Mouse (Mus musculus) hindbrain, postnatal 0 days (tissue): ENCODE measurements around the gene Frmd6. TPM values are rescaled to one million over a fixed set of nuclear protein-coding genes. Genes with fewer than 3 reads are reported as not detected.

Experiments used
- ATAC-seq: fragments of 200-750 bp; cut with Nextera tagmentation; 2 replicates; pipeline ENCODE4 v1.8.0; 2017; ENCODE audit warnings: mild to moderate bottlenecking, moderate TSS enrichment, moderate library complexity
- DNase-seq: peaks from one replicate; pipeline ENCODE4 v3.0.0-alpha.2; 2015; ENCODE audit warnings: low spot score
- H3K27ac ChIP-seq: fragments of 300-500 bp; sonication (generic); 2 replicates; pipeline ENCODE4 v1.5.1; 2014; ENCODE audit warnings: mild to moderate bottlenecking
- H3K27me3 ChIP-seq: fragments of 300-500 bp; sonication (generic); 2 replicates; pipeline ENCODE4 v1.6.1; 2014; ENCODE audit warnings: low read length, mixed read lengths; ENCODE audit not compliant: insufficient read depth
- H3K36me3 ChIP-seq: fragments of 300-500 bp; sonication (generic); 2 replicates; pipeline ENCODE4 v1.6.1; 2014; ENCODE audit warnings: low read length, mixed read lengths; ENCODE audit not compliant: insufficient read depth
- H3K4me1 ChIP-seq: fragments of 300-500 bp; sonication (generic); 2 replicates; pipeline ENCODE4 v1.6.1; 2014; ENCODE audit warnings: antibody characterized with exemption, low read length, mixed read lengths; ENCODE audit not compliant: insufficient read depth
- H3K4me2 ChIP-seq: fragments of 300-500 bp; sonication (generic); 2 replicates; pipeline ENCODE4 v1.6.1; 2014; ENCODE audit warnings: low read depth, mild to moderate bottlenecking, low read length, moderate library complexity, mixed read lengths
- H3K4me3 ChIP-seq: fragments of 300-500 bp; sonication (generic); 2 replicates; pipeline ENCODE4 v1.5.1; 2014; ENCODE audit warnings: low read length
- H3K9ac ChIP-seq: fragments of 300-500 bp; sonication (generic); replicated peaks from 2 replicates; pipeline ENCODE4 v1.6.1; 2014; ENCODE audit warnings: mild to moderate bottlenecking, low read length, moderate library complexity, mixed read lengths
- H3K9me3 ChIP-seq: fragments of 300-500 bp; sonication (generic); 2 replicates; pipeline ENCODE4 v1.6.1; 2016; ENCODE audit warnings: low read length, mixed read lengths
- CTCF ChIP-seq: IDR thresholded peaks from 2 replicates; pipeline ENCODE4 v1.5.1; 2016; ENCODE audit warnings: antibody characterized with exemption, control low read depth, low read depth
- WGBS: fragments of 180-500 bp; shearing (Covaris S2); extraction: QIAGEN DNeasy Blood & Tissue Kit; methylation state at CpG from one replicate; pipeline ENCODE4 v1.1.7; 2014; 5-methylcytosine and 5-hydroxymethylcytosine counted together
- polyA plus RNA-seq: library from polyadenylated mRNA; unstranded; fragments of >200 nt; fragmentation: Nextera tagmentation; extraction: Ambion mirVana; gene quantifications from 2 replicates; pipeline ENCODE4 v1.2.1, GENCODE M21; 2015
- total RNA-seq: library from RNA; depleted of rRNA; stranded (reverse); fragments of >200 nt; gene quantifications from 2 replicates; pipeline ENCODE4 v1.2.3, GENCODE M21; 2014

Frmd6 gene
- total and polyA plus RNA-seq, 2 experiments from 2014 or later = 6.5 to 7.9 TPM

DNA sequence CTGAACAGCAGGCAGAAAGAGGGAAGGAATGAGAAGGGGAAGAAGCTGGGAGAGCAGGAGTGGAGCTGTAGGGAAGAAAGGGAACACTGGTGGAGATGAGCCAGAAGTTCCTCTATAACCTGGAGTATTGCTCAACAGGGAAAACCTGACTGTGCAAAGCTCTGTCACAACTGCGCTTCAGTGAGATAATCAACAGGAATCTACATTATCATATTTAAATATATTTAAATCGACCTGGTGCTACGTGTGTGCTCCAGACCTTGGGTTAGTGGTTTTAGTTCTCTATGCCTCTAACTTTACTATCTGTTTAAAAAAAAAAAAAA, 30.0 kb upstream of the Frmd6 start:
- Histone ChIP-seq H3K36me3 (no peaks in the 10 kb centered on the region), H3K9ac (no peak overlapping the region), H3K4me2 (no peak overlapping the region), H3K27me3 (no peaks in the 10 kb centered on the region), H3K27ac (no peak overlapping the region), H3K4me1 (peaks cover 8% of the 10 kb centered on the region; the same call in 1 of the 2 replicates), H3K4me3 (no peak overlapping the region), H3K9me3 (no peaks in the 10 kb centered on the region)
- ATAC-seq (no peak), DNase-seq (no peak)
- no peak for TF ChIP-seq CTCF
- WGBS = 83% methylated on average over 3 of the region's 3 CpGs

DNA sequence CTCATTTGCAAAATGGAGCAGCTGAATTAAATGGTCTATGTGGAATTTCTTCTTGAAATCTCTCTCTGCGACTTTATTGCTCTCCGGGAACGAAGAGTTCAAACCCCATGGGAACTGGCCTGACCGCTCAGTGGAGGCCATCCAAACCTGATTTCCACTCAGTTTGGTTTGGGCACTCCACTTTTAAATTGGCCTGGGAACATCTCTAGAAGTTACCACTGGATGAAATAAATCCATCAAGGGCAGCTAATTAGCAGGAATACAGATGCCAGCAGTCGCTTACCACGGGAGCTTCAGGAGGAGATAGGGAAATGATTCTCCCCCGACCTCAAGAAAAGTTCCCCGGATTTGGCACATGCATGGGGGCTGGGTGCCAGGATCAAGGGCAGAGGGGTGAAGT, 26.8 kb upstream of the Frmd6 start:
- TF ChIP-seq CTCF = no peak
- H3K9me3 ChIP-seq = no peaks in the 10 kb centered on the region
- DNase-seq (no peak), ATAC-seq (no peak)
- no peak overlapping the region for H3K4me3 ChIP-seq
- H3K9ac ChIP-seq = no peak overlapping the region
- H3K4me1 ChIP-seq = peaks cover 8% of the 10 kb centered on the region; the same call in 1 of the 2 replicates
- H3K27ac ChIP-seq = no peak overlapping the region
- H3K4me2 ChIP-seq = no peak overlapping the region
- WGBS = 65% methylated on average over 8 of the region's 8 CpGs
- no peaks in the 10 kb centered on the region for H3K27me3 ChIP-seq
- no peaks in the 10 kb centered on the region for H3K36me3 ChIP-seq

DNA sequence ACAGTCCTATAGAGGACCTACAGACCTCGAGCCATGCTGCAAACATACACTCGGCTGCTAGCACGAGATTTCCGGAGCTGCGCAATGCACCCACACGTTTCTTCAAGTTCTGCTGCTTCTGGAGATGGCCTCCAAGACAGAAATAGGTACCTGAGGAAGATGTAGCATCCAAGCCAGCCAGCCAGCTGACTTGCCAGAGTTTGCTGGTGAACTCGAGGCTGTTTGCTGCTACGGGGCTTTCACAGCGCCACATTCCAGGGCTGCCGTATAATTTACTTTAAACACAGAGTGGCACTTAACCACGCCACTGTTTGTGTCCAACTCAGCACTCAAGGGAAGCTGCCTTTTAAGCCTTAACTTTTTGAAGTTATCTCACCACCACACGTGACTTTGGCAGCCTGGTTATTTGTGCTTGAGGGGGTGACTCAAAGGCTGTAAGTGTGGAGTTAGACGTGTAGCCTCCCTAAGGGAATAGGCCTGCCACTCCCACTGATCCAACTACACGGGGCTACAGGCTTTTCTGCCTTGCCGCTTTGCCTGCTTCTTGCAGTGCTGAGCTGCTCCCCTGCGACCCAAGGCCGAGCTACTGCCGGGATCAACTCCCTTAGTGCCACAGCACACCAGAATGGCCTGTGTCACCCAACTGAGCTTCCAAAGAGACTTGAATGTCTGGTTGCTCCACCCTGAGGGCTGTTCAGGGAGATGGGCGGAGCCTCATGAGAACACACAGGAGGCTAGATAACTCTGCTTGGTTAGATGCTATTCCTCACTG, 25.9 kb upstream of the Frmd6 start:
- no peak overlapping the region for H3K9ac ChIP-seq
- H3K9me3 ChIP-seq = no peaks in the 10 kb centered on the region
- H3K27ac ChIP-seq = no peak overlapping the region
- no peak for TF ChIP-seq CTCF
- no peak overlapping the region for H3K4me2 ChIP-seq
- no peak overlapping the region for H3K4me3 ChIP-seq
- ATAC-seq (no peak), DNase-seq (no peak)
- H3K36me3 ChIP-seq = no peaks in the 10 kb centered on the region
- H3K4me1 ChIP-seq = peaks cover 8% of the 10 kb centered on the region; the same call in 1 of the 2 replicates
- WGBS = 59% methylated on average over 19 of the region's 19 CpGs
- no peaks in the 10 kb centered on the region for H3K27me3 ChIP-seq

DNA sequence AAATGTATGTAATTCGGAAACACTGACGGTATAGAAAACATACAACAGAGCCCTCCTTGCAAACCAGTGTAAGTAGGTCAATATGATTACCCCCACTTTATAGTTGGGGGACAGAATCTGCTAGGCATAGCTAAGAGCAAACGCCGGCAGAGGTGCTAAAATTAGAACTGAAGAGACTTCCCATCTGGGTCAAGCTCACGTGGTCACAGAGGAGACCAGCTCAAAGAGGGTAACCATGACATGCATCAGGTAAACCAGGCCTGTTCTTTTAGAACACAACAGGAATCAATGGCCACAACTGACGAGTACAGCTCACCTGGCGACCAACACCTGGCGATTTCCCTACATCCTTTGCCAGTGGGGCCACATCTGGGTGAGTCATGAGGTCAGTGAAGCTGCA, 25.2 kb upstream of the Frmd6 start:
- Histone ChIP-seq H3K27me3 (no peaks in the 10 kb centered on the region), H3K4me3 (no peak overlapping the region), H3K27ac (no peak overlapping the region), H3K9ac (no peak overlapping the region), H3K36me3 (no peaks in the 10 kb centered on the region), H3K4me2 (no peak overlapping the region), H3K9me3 (no peaks in the 10 kb centered on the region), H3K4me1 (peaks cover 2% of the 10 kb centered on the region; the same call in 1 of the 2 replicates)
- no peak for TF ChIP-seq CTCF
- WGBS = 89% methylated on average over 8 of the region's 8 CpGs
- ATAC-seq = no peak
- DNase-seq = no peak

DNA sequence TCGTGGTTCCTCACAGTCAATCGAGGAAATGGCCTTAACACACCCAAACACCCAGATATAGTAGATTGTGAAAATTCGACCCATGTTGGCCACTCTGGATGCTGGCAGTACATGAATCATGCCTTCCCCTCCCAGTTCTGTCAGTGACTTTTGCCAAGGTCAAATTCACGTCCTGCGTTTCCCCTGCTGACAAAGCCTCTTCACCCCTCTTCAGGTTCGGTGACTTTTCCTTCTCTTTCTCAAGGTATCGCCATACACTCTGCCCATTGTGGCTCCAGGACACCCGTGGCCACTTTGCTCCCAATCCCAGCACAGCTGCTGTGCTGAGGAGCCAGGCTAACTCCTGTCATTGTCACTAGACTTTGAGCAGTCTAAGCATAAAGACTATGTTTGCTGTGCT, 24.0 kb upstream of the Frmd6 start:
- no peak overlapping the region for H3K4me2 ChIP-seq
- H3K4me1 ChIP-seq = no peaks in the 10 kb centered on the region; the same call in 1 of the 2 replicates
- no peak overlapping the region for H3K27ac ChIP-seq
- H3K9ac ChIP-seq = no peak overlapping the region
- no peaks in the 10 kb centered on the region for H3K36me3 ChIP-seq
- no peak for TF ChIP-seq CTCF
- WGBS = 79% methylated on average over 8 of the region's 8 CpGs
- no peak for DNase-seq
- no peaks in the 10 kb centered on the region for H3K27me3 ChIP-seq
- no peak for ATAC-seq
- H3K9me3 ChIP-seq = no peaks in the 10 kb centered on the region
- no peak overlapping the region for H3K4me3 ChIP-seq

DNA sequence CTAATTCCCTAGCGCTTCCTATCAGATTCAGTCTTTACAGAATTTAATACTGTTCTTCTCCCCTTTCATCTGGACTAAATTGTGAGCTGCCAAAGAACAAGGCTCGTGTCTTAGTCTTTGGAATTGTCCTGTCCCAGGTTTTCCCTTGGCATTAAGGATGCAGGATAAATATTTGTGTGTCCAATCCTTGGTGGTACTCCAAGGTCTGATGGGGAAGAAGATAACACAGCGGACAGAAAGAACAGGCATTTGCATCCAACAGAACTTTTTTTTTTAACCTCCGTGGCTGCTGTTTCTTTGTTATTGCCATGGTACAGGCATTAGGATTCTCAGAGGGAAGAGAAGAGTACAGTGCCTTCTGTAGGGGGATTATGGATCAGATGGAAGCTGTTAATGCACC, 21.8 kb upstream of the Frmd6 start:
- Histone ChIP-seq H3K4me1 (no peaks in the 10 kb centered on the region; the same call in 1 of the 2 replicates), H3K9ac (no peak overlapping the region), H3K4me3 (no peak overlapping the region), H3K27ac (no peak overlapping the region), H3K9me3 (no peaks in the 10 kb centered on the region), H3K36me3 (no peaks in the 10 kb centered on the region), H3K27me3 (no peaks in the 10 kb centered on the region), H3K4me2 (no peak overlapping the region)
- ATAC-seq (no peak), DNase-seq (no peak)
- WGBS = 63% methylated on average over 4 of the region's 4 CpGs
- no peak for TF ChIP-seq CTCF

DNA sequence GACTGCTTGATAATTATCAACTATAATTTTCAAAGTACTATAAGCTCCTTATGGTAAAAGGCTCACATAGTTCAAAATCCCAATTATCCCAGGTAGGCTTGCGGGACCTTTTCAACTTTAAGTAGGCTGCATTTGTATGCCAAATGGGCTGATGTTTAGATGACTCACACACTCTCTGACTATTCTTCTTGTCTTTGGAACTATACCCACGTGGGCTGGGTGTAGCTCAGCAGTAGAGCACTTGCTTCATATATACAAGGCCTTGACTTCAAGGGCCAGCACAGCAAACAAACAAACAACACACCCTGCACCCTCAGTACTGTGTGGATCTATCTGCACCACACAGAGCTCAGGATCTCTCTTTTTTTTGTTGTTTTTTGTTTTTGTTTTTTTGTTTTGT, 20.3 kb upstream of the Frmd6 start:
- no peaks in the 10 kb centered on the region for H3K9me3 ChIP-seq
- H3K27me3 ChIP-seq = no peaks in the 10 kb centered on the region
- WGBS = 70% methylated on average over 2 of the region's 2 CpGs
- no peak for DNase-seq
- no peak overlapping the region for H3K4me3 ChIP-seq
- no peak overlapping the region for H3K4me2 ChIP-seq
- no peaks in the 10 kb centered on the region for H3K36me3 ChIP-seq
- no peak for TF ChIP-seq CTCF
- H3K9ac ChIP-seq = no peak overlapping the region
- H3K27ac ChIP-seq = no peak overlapping the region
- H3K4me1 ChIP-seq = no peaks in the 10 kb centered on the region
- no peak for ATAC-seq
